Comparison of ENCODE assay signal across 23 mouse cellular contexts in genomic region chr9:58354701-58355100, GRCm38 (mm10). TPM values are rescaled to one million over a fixed set of nuclear protein-coding genes. Genes with fewer than 3 reads are reported as not detected.
"Had no signal": no experiment of that assay in that cellular context is flagged by ENCODE, and none has a peak within 500 bp of the region (broad histone marks: within the 10 kb centered on the region; RNA-seq: fewer than 3 reads in every experiment).

No protein-coding gene starts in this region.

- H3K36me3 ChIP-seq: limb, embryonic 12.5 days; limb, embryonic 15.5 days; midbrain, embryonic 12.5 days; midbrain, embryonic 15.5 days; neural tube, embryonic 12.5 days had no signal

- H3K4me3 ChIP-seq: layer of hippocampus, adult 2 months; left cerebral cortex, adult 2 months; limb, embryonic 12.5 days; limb, embryonic 15.5 days; midbrain, embryonic 12.5 days; midbrain, embryonic 15.5 days; neural tube, embryonic 12.5 days had no signal

- H3K9ac ChIP-seq: limb, embryonic 12.5 days; limb, embryonic 15.5 days; liver, embryonic 14.5 days; liver, postnatal 0 days; lung, embryonic 14.5 days; midbrain, embryonic 12.5 days; midbrain, embryonic 15.5 days; neural tube, embryonic 12.5 days had no signal

- DNase-seq: kidney, postnatal 25 days; layer of hippocampus, adult 9-11 months; liver, postnatal 0 days; lung, embryonic 14.5 days; thymus, adult 18-20 months; thymus, postnatal 36 days had no signal

- H3K27ac ChIP-seq: kidney, postnatal 0 days; layer of hippocampus, adult 2 months; left cerebral cortex, adult 2 months; limb, embryonic 12.5 days; limb, embryonic 15.5 days; liver, embryonic 14.5 days; macrophage; midbrain, embryonic 12.5 days; neural tube, embryonic 12.5 days had no signal

- H3K4me1 ChIP-seq: limb, embryonic 12.5 days; limb, embryonic 15.5 days had no signal

- H3K4me2 ChIP-seq: limb, embryonic 12.5 days; limb, embryonic 15.5 days; liver, embryonic 11.5 days; lung, embryonic 14.5 days; midbrain, embryonic 12.5 days; midbrain, embryonic 15.5 days; neural tube, embryonic 12.5 days had no signal

- H3K9me3 ChIP-seq: limb, embryonic 12.5 days; limb, embryonic 15.5 days; midbrain, embryonic 12.5 days; midbrain, embryonic 15.5 days; neural tube, embryonic 12.5 days had no signal

- H3K27me3 ChIP-seq: limb, embryonic 12.5 days; limb, embryonic 15.5 days; midbrain, embryonic 12.5 days; midbrain, embryonic 15.5 days; neural tube, embryonic 12.5 days had no signal

- ATAC-seq: liver, postnatal 0 days; lung, postnatal 0 days; midbrain, embryonic 15.5 days had no signal

RNA-seq across cellular contexts. Expression of gene Tbc1d21, which starts 15.6 kb away (rescaled TPM):
- polyA plus RNA-seq: kidney, embryonic 14.5 days; kidney, postnatal 0 days; large intestine, adult 2 months; limb, embryonic 12.5 days; limb, embryonic 15.5 days; liver, embryonic 11.5 days; liver, embryonic 14.5 days; liver, postnatal 0 days; lung, embryonic 14.5 days; lung, postnatal 0 days; macrophage; midbrain, embryonic 12.5 days; midbrain, embryonic 15.5 days; neural tube, embryonic 12.5 days; small intestine, adult 2 months; spleen, adult 2 months; urinary bladder, adult 2 months had no signal

RNA-seq across cellular contexts. Expression of gene Loxl1, which starts 41.7 kb away (rescaled TPM):
- polyA plus RNA-seq: macrophage had no signal
